Mouse (Mus musculus): ENCODE measurements around the gene Zfp281. TPM values are rescaled to one million over a fixed set of nuclear protein-coding genes. Genes with fewer than 3 reads are reported as not detected.

Zfp281 gene
- polyA plus RNA-seq, 1 experiment from 2014 or later = 23.1 TPM

- H3K27ac ChIP-seq = no peak overlapping the region
- H3K36me3 ChIP-seq = no peaks in the 10 kb centered on the region
- H3K4me1 ChIP-seq = no peaks in the 10 kb centered on the region
- H3K9me3 ChIP-seq (replicated peaks) = no peaks in the 10 kb centered on the region
- H3K9ac ChIP-seq = no peak overlapping the region
- no peaks in the 10 kb centered on the region for H3K27me3 ChIP-seq
- no peak for ATAC-seq (replicated peaks; ENCODE audit: low FRiP score)
- no peak overlapping the region for H3K4me2 ChIP-seq
- no peak overlapping the region for H3K4me3 ChIP-seq (replicated peaks)
- WGBS = 76% methylated on average over 2 of the region's 2 CpGs
These were observed 14.5 kb downstream of the Zfp281 start for GRCm38 (mm10) chr1:136639221-136639620.

- H3K27me3 ChIP-seq = no peaks in the 10 kb centered on the region
- H3K27ac ChIP-seq = no peak overlapping the region
- no peak overlapping the region for H3K4me3 ChIP-seq (replicated peaks)
- 0 out of 2 replicates have a peak, but pooled peaks cover 3% of the 10 kb centered on the region for H3K4me1 ChIP-seq
- no peak overlapping the region for H3K4me2 ChIP-seq
- WGBS = 83% methylated on average over 3 of the region's 3 CpGs
- H3K9me3 ChIP-seq (replicated peaks) = no peaks in the 10 kb centered on the region
- H3K9ac ChIP-seq = no peak overlapping the region
- no peak for ATAC-seq (replicated peaks; ENCODE audit: low FRiP score)
- H3K36me3 ChIP-seq = no peaks in the 10 kb centered on the region
These were observed 18.0 kb downstream of the Zfp281 start for GRCm38 (mm10) chr1:136642701-136643100.

GRCm38 (mm10) chr1:136644486-136644885 lies 19.8 kb downstream of the Zfp281 start:
- ATAC-seq (replicated peaks; ENCODE audit: low FRiP score) = no peak
- WGBS = 40% methylated on average over 4 of the region's 4 CpGs
- 0 out of 2 replicates have a peak, but pooled peaks cover 3% of the 10 kb centered on the region for H3K4me1 ChIP-seq

GRCm38 (mm10) chr1:136645849-136646625 lies 21.3 kb downstream of the Zfp281 start:
- Histone ChIP-seq H3K27ac (no peak overlapping the region), H3K9me3 (replicated peaks) (no peaks in the 10 kb centered on the region), H3K36me3 (no peaks in the 10 kb centered on the region), H3K4me2 (no peak overlapping the region), H3K27me3 (no peaks in the 10 kb centered on the region), H3K9ac (no peak overlapping the region), H3K4me3 (replicated peaks) (no peak overlapping the region), H3K4me1 (0 out of 2 replicates have a peak, but pooled peaks cover 3% of the 10 kb centered on the region)
- ATAC-seq (replicated peaks; ENCODE audit: low FRiP score) = no peak
- WGBS = 86% methylated on average over 8 of the region's 8 CpGs

More at GRCm38 (mm10) chr1:136644486-136644885, 19.8 kb downstream of the Zfp281 start:
- Histone ChIP-seq H3K27ac (no peak overlapping the region), H3K4me3 (replicated peaks) (no peak overlapping the region), H3K9ac (no peak overlapping the region), H3K9me3 (replicated peaks) (no peaks in the 10 kb centered on the region), H3K4me2 (no peak overlapping the region), H3K27me3 (no peaks in the 10 kb centered on the region), H3K36me3 (no peaks in the 10 kb centered on the region)

GRCm38 (mm10) chr1:136652066-136652465 lies 27.4 kb downstream of the Zfp281 start:
- ATAC-seq (replicated peaks; ENCODE audit: low FRiP score) = no peak
- Histone ChIP-seq H3K4me2 (no peak overlapping the region), H3K4me3 (replicated peaks) (no peak overlapping the region), H3K9me3 (replicated peaks) (no peaks in the 10 kb centered on the region), H3K4me1 (peaks cover 13% of the 10 kb centered on the region), H3K27me3 (no peaks in the 10 kb centered on the region), H3K9ac (no peak overlapping the region), H3K36me3 (no peaks in the 10 kb centered on the region), H3K27ac (no peak overlapping the region)
- 83% methylated on average over 3 of the region's 3 CpGs for WGBS

- 52% methylated on average over 8 of the region's 8 CpGs for WGBS
- Histone ChIP-seq H3K4me2 (no peak overlapping the region), H3K9me3 (replicated peaks) (no peaks in the 10 kb centered on the region), H3K9ac (no peak overlapping the region), H3K27me3 (no peaks in the 10 kb centered on the region), H3K27ac (no peak overlapping the region), H3K4me1 (peaks cover 13% of the 10 kb centered on the region), H3K36me3 (no peaks in the 10 kb centered on the region), H3K4me3 (replicated peaks) (no peak overlapping the region)
- peak; percentile 34; the same call in 1 of the 2 replicates for ATAC-seq (replicated peaks; ENCODE audit: low FRiP score)
These were observed 28.8 kb downstream of the Zfp281 start for GRCm38 (mm10) chr1:136653526-136653925.

GRCm38 (mm10) chr1:136654385-136654784 lies 29.7 kb downstream of the Zfp281 start:
- Histone ChIP-seq H3K9ac (no peak overlapping the region), H3K4me2 (no peak overlapping the region), H3K9me3 (replicated peaks) (no peaks in the 10 kb centered on the region), H3K4me1 (peaks cover 13% of the 10 kb centered on the region), H3K27me3 (no peaks in the 10 kb centered on the region), H3K27ac (no peak overlapping the region), H3K36me3 (no peaks in the 10 kb centered on the region), H3K4me3 (replicated peaks) (no peak overlapping the region)
- ATAC-seq (replicated peaks; ENCODE audit: low FRiP score) = 0 out of 2 replicates have a peak, but pooled peaks have one; percentile 41
- 27% methylated on average over 11 of the region's 11 CpGs for whole genome bisulfite sequencing

- Histone ChIP-seq H3K27me3 (no peaks in the 10 kb centered on the region), H3K9me3 (replicated peaks) (no peaks in the 10 kb centered on the region), H3K36me3 (no peaks in the 10 kb centered on the region), H3K27ac (no peak overlapping the region), H3K4me3 (replicated peaks) (no peak overlapping the region), H3K4me1 (peaks cover 18% of the 10 kb centered on the region), H3K9ac (no peak overlapping the region), H3K4me2 (no peak overlapping the region)
- ATAC-seq (replicated peaks; ENCODE audit: low FRiP score) = no peak
- 72% methylated on average over 7 of the region's 7 CpGs for WGBS
These were observed 31.9 kb downstream of the Zfp281 start for GRCm38 (mm10) chr1:136656619-136657018.

GRCm38 (mm10) chr1:136658456-136659227 lies 33.9 kb downstream of the Zfp281 start:
- 87% methylated on average over 13 of the region's 13 CpGs for WGBS
- no peak for ATAC-seq (replicated peaks; ENCODE audit: low FRiP score)
- H3K4me2 ChIP-seq = no peak overlapping the region
- H3K36me3 ChIP-seq = no peaks in the 10 kb centered on the region
- peaks cover 23% of the 10 kb centered on the region for H3K4me1 ChIP-seq
- no peak overlapping the region for H3K27ac ChIP-seq
- H3K27me3 ChIP-seq = no peaks in the 10 kb centered on the region
- no peaks in the 10 kb centered on the region for H3K9me3 ChIP-seq (replicated peaks)
- H3K9ac ChIP-seq = no peak overlapping the region
- no peak overlapping the region for H3K4me3 ChIP-seq (replicated peaks)

- no peaks in the 10 kb centered on the region for H3K27me3 ChIP-seq
- no peak overlapping the region for H3K4me3 ChIP-seq (replicated peaks)
- peaks cover 16% of the 10 kb centered on the region for H3K4me1 ChIP-seq
- WGBS = 83% methylated on average over 9 of the region's 9 CpGs
- no peak overlapping the region for H3K9ac ChIP-seq
- no peaks in the 10 kb centered on the region for H3K9me3 ChIP-seq (replicated peaks)
- no peak for ATAC-seq (replicated peaks; ENCODE audit: low FRiP score)
- H3K4me2 ChIP-seq = no peak overlapping the region
- H3K36me3 ChIP-seq = no peaks in the 10 kb centered on the region
- H3K27ac ChIP-seq = no peak overlapping the region
These were observed 34.6 kb downstream of the Zfp281 start for GRCm38 (mm10) chr1:136659337-136659736.

- Histone ChIP-seq H3K27me3 (no peaks in the 10 kb centered on the region), H3K4me2 (no peak overlapping the region), H3K27ac (no peak overlapping the region), H3K36me3 (no peaks in the 10 kb centered on the region), H3K4me3 (replicated peaks) (no peak overlapping the region), H3K4me1 (peaks cover 14% of the 10 kb centered on the region), H3K9ac (no peak overlapping the region), H3K9me3 (replicated peaks) (no peaks in the 10 kb centered on the region)
- WGBS = 62% methylated on average over 9 of the region's 9 CpGs
- ATAC-seq (replicated peaks; ENCODE audit: low FRiP score) = no peak
These were observed 35.2 kb downstream of the Zfp281 start for GRCm38 (mm10) chr1:136659917-136660316.

GRCm38 (mm10) chr1:136661511-136661910 lies 36.8 kb downstream of the Zfp281 start:
- Histone ChIP-seq H3K27ac (no peak overlapping the region; the same call in 1 of the 2 replicates), H3K4me2 (peak overlapping the region; percentile 19), H3K36me3 (no peaks in the 10 kb centered on the region), H3K9me3 (replicated peaks) (no peaks in the 10 kb centered on the region), H3K4me3 (replicated peaks) (no peak overlapping the region), H3K9ac (no peak overlapping the region), H3K4me1 (peaks cover 14% of the 10 kb centered on the region), H3K27me3 (no peaks in the 10 kb centered on the region)
- ATAC-seq (replicated peaks; ENCODE audit: low FRiP score) = no peak
- WGBS = 41% methylated on average over 9 of the region's 9 CpGs

All from kidney, embryonic 15.5 days (tissue).